Mouse (Mus musculus) ES-CJ7 (cell line): Measurements from ENCODE around the gene Ssna1.
"Not testable (repeated sequence)": the region's sequence is repeated elsewhere in the genome, so short reads cannot be mapped to it uniquely, and the experiment has no call there.

ENCODE experiments used
- DNase-seq: peaks from one replicate; pipeline ENCODE4 v3.0.0; 2011; ENCODE audit warnings: low read depth, low spot score

Gene Ssna1

DNA sequence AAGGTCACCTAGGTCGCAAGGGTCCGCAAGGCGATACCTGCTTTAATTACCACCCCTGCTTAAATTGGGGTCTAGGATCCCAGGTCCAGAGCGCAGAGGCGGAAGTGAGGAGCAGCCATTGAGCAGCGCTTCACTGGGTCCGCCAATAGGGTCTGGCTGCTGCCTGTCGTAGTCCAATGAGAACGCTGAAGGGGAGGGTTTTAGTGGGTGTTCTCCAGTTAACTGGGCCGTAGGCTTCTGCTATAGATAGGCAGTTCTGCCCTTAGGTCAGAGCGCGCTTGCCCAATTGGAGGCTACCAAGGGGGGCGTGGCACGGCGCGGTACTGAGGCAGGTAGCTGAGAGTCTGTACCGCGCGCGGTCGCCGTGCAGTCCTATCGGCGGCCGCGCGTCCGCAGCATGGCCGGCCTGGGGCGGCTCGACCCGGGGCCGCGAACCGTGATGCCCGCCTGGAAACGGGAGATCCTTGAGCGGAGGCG is 9.9 kb downstream of the Ssna1 start, which contains the start of gene Tprn:
Tprn (plus strand) TSS at position 328 of the 477 bp plus-strand sequence.
- peak; percentile 99 for DNase-seq

DNA sequence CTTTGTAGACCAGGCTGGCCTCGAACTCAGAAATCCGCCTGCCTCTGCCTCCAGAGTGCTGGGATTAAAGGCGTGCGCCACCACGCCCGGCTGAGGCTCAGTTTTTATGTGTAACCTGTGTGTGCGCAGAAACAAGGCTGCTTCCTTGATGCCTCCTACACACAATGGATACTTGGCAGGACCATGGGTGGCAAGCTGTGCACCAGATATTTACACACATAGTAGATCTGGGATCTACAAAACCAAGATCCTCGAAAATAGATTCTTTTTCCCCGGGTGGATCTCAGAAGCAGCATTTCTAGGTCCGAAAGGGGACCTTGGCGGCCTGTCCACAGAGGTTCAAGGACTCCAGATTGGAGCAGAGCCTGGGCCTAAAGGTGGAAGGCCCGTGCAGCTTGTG is 10.4 kb downstream of the Ssna1 start:
- DNase-seq = peak; percentile 45

GRCm38 (mm10) chr2:25258887-25259286 is 13.4 kb downstream of the Ssna1 start:
- peak; percentile 67 for DNase-seq

DNA sequence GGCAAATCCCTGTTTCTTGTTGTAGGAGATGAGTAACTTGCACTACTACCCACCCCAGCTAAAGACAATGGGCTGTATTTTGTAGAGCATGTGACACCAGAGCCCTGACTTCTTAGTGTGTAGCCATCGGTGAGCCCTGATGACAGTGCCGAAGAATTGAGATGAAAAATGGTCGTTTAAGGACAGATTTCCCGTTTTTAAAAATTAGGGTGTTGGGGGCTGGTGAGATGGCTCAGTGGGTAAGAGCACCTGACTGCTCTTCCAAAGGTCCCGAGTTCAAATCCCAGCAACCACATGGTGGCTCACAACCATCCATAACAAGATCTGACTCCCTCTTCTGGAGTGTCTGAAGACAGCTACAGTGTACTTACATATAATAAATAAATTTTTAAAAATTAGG is 15.0 kb downstream of the Ssna1 start:
- not testable (repeated sequence) for DNase-seq

GRCm38 (mm10) chr2:25256443-25257109 is 15.7 kb downstream of the Ssna1 start:
- peak; percentile 84 for DNase-seq

DNA sequence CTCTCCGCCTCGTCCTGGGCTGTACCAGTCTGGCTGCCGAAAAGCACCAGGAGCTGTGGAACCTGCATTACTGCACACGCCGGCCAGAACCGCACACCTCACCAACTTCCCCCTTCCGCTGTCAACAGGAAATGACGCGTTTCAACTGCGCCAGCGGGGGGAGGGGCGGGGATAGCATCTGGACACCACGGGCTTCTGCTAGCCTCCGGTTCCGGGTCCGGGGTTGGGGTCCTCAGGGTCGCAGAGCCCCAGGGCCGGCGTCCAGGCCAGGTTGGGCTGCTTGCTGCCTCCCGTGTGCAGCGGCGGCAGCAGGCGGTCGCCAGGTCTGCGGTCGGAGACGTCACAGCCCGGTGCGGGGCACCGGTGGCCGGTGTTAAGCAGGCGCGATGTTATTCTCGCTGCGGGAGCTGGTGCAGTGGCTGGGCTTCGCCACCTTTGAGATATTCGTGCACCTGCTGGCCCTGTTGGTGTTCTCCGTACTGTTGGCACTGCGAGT is 16.9 kb downstream of the Ssna1 start, which contains the start of gene Tmem203:
Tmem203 (plus strand) TSS at position 156 of the 496 bp plus-strand sequence.
- DNase-seq = peak; percentile 91

DNA sequence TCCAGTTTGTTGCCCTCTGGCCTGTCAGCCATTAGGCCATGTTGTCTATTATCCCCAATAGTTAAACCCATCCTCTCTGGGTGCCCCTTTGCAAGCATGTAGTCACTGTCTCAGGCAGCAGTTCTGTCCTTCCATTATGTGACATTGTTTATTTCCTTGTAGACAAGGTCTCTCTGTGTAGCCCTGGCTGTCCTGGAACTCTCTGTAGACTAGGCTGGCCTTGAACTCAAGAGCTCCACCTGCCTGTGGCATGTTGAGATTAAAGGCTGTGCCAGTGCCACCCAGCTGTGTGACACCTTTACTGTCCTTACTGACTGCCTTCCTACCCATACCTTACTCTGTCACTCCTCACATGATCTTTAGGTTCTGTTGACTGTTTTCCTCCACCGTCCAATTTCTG is 19.9 kb downstream of the Ssna1 start:
- DNase-seq = peak; percentile 44

DNA sequence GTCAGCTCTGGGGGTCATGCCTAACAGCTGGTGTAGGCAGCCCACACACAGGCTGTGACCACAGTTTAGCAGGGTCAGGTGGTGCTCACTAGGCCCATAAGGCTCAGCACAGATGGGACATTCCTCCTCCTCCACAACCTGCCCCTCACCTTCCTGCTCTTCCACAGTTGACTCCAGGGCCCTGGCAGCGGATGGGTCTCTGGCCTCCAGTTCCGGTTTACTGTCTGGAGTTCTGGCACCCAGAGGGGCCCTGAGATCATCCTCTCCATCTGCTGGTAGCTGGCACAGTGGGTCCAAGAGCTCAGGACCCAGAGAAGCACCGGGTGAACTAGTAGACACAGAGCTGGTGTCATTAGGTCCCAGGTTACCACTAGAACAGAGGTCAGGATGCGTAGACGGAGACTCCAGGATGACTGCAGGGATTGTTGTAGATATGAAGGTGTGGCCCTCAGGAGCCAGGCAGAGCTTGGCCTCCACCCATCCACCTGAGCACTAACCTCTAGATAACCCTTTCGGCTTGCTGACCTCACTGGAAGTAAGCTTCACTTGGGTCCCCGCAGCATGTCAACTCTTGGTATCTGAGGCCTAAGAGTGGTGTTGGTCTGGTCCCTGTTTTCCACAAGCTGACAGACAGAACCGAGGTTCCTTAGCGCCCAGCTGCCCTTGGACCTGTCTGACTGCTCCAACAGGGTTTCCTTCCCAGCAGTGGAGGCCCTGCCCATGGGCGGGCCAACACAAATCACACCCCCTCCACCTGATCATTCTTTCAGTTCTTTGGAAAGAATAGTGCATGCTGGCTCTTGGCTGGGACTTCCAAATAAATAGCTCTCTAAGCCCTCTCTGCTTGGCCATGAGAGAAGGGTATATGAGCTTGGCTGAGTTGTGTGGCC is 25.8 kb downstream of the Ssna1 start, which contains the start of gene AL732309.1:
AL732309.1 (minus strand) TSS at position 681 of the 890 bp plus-strand sequence.
- no peak for DNase-seq

- no peak for DNase-seq
These were observed 28.1 kb downstream of the Ssna1 start for GRCm38 (mm10) chr2:25244144-25244543.

GRCm38 (mm10) chr2:25243342-25243741 is 28.9 kb downstream of the Ssna1 start:
- DNase-seq = no peak

- DNase-seq = no peak
These were observed 30.1 kb downstream of the Ssna1 start, which contains the start of the genes Rnf208 and Cysrt1 for GRCm38 (mm10) chr2:25242101-25242506. Gene Rnf208 (plus strand): TSS chr2:25242255. Gene Cysrt1 (minus strand): TSS chr2:25242452.

- peak; percentile 47 for DNase-seq
These were observed 30.8 kb downstream of the Ssna1 start for GRCm38 (mm10) chr2:25241438-25241775.

DNA sequence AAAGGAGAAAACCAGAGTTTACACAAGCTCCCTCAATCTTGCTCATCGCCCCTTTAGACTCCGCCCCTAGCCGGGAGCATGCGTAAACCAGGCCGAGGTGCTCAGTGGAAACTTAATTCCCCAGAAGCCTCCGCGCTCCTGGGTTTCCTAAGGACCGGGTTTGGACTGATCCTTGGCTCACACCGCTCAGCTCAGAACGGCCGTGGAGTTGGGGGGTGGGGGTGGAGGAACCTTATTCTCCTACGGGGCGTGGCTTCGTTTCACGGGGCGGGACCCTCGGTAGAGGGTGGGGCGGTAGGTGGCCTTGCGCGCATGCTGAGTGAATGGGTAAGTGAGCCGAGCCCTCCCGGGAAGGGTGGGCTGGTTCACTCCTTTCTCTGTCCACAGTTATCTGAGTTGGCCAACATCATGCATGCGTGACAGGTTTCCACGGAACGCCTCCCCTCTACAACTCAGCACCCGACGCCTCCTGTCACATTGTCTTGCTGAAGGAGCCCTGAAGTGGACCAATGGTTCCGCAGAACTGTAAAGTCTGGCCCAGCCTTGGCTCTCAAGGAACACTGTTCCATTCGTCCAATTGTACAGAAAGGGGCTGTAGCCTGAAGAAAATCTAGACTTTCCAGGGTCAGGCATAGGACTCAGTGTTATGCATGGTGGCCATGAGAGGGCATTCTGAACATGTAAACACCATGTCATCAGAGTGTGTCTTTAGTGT is 31.4 kb downstream of the Ssna1 start:
- DNase-seq = peak; percentile 97

DNA sequence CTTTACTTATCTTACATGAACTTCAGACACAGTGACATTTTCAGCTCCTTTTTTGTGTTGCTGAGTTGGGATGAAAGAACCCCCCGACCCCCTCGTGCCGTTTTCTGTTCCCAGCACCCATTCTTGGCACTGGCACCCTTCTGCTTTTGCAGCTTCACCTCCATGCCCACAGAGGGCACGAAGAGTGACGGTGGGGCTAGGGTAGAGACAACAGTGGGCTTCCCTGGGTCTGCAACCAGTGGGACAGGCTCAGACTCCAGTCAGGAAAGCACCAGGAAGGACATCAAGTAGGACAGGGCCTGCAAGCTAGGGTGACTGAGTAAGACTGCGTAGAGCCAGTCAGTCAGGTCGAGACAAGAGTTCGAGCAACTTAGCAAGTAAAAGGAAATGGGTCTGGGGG is 31.9 kb downstream of the Ssna1 start:
- DNase-seq = no peak

GRCm38 (mm10) chr2:25239766-25240165 is 32.5 kb downstream of the Ssna1 start:
- no peak for DNase-seq

DNA sequence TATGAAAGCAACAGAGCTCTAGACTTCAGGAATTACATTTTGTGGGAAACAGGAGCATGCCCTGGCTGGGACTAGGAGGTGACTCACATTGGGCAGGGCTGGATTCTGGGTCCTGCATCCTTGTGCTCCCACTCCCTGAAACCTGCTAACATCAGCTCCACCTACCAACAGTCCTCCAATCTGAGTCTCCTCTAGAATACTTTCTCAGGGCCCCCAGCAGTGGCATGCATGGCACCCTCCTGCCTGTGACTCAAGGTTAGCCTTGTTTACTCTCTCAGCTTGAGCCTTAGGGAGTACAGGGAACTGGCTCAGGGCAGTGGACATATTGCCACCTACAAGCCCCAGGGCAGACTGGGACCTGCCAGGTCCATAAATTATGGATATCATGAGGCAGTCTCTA is 34.1 kb downstream of the Ssna1 start:
- DNase-seq = no peak

DNA sequence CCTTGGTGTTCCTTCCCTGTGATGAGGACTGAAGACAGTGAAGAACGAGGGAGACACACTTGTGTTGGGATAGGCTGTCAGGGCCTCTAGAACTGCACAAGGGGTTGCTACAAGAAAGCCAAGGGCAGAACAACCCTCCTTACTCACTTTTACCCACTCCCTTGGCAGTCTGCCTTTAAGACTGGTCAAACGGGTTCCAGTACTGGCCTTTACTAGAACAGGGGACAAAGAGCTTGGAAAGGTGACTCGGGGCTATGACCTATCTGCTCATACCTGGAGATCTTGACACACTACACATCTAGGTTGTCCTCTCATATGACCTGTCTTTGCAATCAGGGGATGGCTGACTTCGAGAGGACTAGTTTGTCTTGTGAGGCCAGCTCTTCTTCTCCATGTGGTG is 34.7 kb downstream of the Ssna1 start:
- DNase-seq = no peak

GRCm38 (mm10) chr2:25236614-25237013 is 35.6 kb downstream of the Ssna1 start, which contains the start of gene Rnf224:
Gene Rnf224 (minus strand): TSS chr2:25236787.
- DNase-seq = no peak

DNA sequence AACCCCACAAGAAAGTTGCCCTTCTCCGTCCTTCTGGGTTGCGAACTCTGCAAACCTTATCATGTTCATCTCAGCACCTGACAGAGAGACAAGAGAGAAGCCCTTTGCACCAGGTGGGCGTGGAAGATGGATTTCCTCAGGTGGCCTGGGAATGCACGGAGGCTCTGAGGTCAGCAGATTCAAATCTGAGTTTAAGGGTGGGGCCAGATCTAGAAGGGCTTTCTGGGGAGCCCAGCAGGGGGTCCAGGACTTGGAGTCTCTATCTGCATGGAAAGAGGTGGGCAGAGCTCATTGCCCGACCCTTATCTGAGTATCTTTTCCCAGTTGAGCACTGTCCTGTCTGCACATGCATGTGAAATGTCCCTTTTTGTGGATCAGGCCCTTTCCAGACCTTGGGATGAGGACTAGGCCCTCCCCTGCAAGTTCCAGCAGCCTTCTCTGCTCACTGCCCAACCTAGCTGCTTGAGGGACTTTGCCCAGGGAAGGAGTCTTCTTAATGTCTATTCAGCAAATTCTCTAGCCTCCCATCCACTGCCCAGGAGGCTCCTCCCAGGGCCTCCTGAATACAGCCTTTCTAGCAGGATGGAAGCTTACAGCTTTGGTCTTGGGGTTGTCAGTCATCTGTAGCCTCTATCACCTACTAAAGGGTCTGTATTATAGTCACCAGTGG is 37.6 kb downstream of the Ssna1 start:
- DNase-seq = no peak

GRCm38 (mm10) chr2:25234050-25234449 is 38.2 kb downstream of the Ssna1 start, which contains the start of gene Slc34a3:
Gene Slc34a3 (minus strand): TSS chr2:25234364.
- no peak for DNase-seq

GRCm38 (mm10) chr2:25233421-25233820 is 38.8 kb downstream of the Ssna1 start:
- no peak for DNase-seq
